Mouse (Mus musculus): Measurements from ENCODE around the gene Tigd3. TPM values are rescaled to one million over a fixed set of nuclear protein-coding genes. Genes with fewer than 3 reads are reported as not detected.

The Tigd3 gene
- polyA plus RNA-seq, 1 experiment: 0.31 TPM

DNA sequence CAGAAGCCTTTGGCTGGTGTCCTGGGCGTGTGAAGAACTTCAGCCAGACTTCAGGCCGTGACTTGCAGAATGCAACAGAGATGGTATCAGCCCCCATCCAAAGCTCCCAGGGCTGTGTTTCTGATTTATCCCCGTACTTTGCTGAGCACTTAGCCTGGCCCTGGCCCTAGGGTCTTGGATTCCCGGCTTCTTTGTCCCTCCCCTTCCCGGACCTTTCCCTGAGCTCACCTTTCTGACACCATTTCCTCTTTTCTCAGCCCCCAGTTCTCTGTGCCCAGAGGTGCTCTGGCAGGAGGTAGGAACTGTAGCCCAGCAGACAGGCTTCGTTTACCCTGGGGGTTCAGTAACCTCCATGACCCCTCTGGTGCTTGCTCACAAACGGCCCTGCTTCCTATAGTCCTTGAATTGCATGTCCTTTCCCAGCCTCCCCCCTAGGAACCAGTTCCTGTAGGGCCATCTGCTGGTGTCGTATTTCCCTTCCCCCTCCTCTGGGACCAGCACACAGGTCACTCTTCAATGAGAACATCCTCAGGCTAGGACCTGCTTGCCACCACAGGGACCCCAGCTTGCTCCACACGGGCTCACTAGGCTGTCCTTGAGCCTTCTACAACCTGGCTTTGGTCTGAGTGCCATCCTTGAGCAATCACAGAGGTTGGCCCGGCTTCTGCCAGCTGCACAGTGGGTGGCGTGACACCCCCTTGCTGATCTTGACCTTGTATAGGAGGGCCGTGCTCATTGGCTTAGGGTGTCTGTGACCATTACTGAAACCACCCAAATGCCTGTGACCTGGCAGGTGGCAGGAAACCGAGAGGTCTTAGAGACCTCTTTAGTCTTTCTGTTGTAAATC is 44.9 kb downstream of the Tigd3 start:
- peaks cover 34% of the 10 kb centered on the region for H3K79me2 ChIP-seq (ENCODE audit: control insufficient read depth, insufficient read depth)
- no peaks in the 10 kb centered on the region for H3K27me3 ChIP-seq (ENCODE audit: control insufficient read depth, insufficient read depth, insufficient read length)
- H3K4me2 ChIP-seq (ENCODE audit: low read depth): peak overlapping the region; percentile 99
- TF ChIP-seq TCF12 (IDR thresholded peaks at IDR 0.05; ENCODE audit: insufficient read depth, poor library complexity, severe bottlenecking): no peak
- TF ChIP-seq E2F4 (IDR thresholded peaks at IDR 0.05; ENCODE audit: insufficient read depth): no peak
- no peak for TF ChIP-seq USF1 (IDR thresholded peaks at IDR 0.05; ENCODE audit: low read depth)
- no peak for TF ChIP-seq MAX (IDR thresholded peaks at IDR 0.05; ENCODE audit: low read depth)
- TF ChIP-seq MYOD1 (IDR thresholded peaks at IDR 0.05; ENCODE audit: control insufficient read depth in 1 of 3, insufficient read length in 2 of 3, low read depth in 2 of 3): peak in 2 of 3 experiments; percentile 63 to 79
- TF ChIP-seq CEBPB (IDR thresholded peaks at IDR 0.05; ENCODE audit: insufficient read depth, poor library complexity, severe bottlenecking): peak; percentile 66
- peak; percentile 78 for TF ChIP-seq POLR2AphosphoS2 (IDR thresholded peaks at IDR 0.05; ENCODE audit: insufficient read length, low read depth)
- TF ChIP-seq TCF3 (IDR thresholded peaks at IDR 0.05; ENCODE audit: insufficient read length, low read depth): peak; percentile 9
- peak in 1 of 3 experiments; percentile 77 for TF ChIP-seq MYOG (IDR thresholded peaks at IDR 0.05; ENCODE audit: control insufficient read depth in 1 of 3, insufficient read depth in 1 of 3, insufficient read length in 2 of 3, low read depth in 2 of 3)
- peak; percentile 18 for TF ChIP-seq SRF (IDR thresholded peaks at IDR 0.05; ENCODE audit: control insufficient read depth, insufficient read length, low read depth)
- no peak for TF ChIP-seq REST (IDR thresholded peaks at IDR 0.05; ENCODE audit: insufficient read depth, insufficient read length)
- peak; percentile 74 for TF ChIP-seq POLR2A (IDR thresholded peaks at IDR 0.05; ENCODE audit: insufficient read length, low read depth)
- peak overlapping the region; percentile 100 for H3K4me3 ChIP-seq
- peak overlapping the region; percentile 15 for H3ac ChIP-seq (ENCODE audit: control insufficient read depth, insufficient read length)
- H3K36me3 ChIP-seq (ENCODE audit: control insufficient read depth, insufficient read depth): no peaks in the 10 kb centered on the region

DNA sequence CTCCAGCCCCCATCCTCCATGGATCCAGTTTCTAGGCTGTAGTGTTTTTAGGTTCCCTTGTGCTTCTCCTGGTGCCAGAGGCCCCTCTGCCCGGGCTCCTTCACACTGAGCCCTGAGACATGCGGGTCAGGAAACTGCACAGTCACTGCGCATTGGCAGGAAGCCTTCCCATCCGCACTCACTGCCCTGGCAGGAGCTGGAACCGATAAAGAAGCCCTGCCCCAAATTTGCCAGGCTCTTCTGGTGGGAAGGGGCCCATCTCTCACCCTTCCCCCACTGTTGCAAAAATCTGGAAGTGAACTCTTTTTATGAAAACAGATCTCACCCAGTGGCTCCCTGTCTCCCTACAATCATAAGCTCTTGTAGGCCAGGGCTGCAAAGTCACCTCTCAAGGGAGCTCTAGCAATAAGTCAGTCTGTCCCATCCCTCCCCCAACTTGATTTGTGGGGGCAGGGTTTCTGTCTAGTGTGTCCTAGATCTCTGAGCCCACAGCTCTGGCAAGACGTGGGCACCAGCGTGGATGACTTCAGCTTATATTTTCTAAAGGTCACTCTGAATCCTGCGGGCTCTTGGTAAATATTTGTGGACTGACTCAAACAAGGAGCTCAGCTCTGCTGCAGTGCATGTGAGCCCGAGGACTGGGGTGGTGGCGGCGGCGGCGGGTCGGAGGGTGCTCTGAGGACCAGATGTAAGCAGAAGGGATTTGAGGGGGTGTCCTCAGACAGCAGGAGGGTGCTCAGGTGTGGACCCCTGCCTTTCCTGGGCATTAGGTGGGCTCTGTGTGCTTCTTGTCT is 45.7 kb downstream of the Tigd3 start:
- Histone ChIP-seq H3K79me2 (ENCODE audit: control insufficient read depth, insufficient read depth) (peaks cover 42% of the 10 kb centered on the region), H3ac (ENCODE audit: control insufficient read depth, insufficient read length) (peak overlapping the region; percentile 15)

DNA sequence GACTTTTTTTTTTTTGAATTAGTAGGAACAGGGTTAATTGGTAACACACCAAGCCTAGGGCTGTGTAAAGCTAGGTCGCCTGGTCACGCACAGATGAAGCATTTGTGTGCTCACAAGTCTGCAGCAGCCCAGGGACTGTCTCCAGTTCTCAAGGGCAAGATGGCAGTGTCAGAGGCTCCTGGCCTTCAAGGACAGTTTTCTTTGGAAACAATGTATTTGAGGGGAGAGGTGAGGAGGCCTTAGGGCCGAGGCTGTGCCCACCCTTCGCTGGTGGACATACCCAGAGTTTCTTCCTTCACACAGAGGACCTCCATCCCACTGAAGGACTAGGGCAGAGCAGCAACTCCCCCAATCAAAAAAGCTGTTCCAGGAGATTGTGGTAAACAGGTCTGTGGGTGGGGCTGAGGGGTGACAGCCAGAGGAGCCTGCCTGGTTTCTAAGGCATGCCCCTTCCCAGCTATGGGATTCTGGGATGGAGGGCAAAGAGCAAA is 46.6 kb downstream of the Tigd3 start:
- Histone ChIP-seq H3K4me2 (ENCODE audit: low read depth) (peak overlapping the region; percentile 99), H3K4me3 (peak overlapping the region; percentile 100), H3K27me3 (ENCODE audit: control insufficient read depth, insufficient read depth, insufficient read length) (no peaks in the 10 kb centered on the region), H3K79me2 (ENCODE audit: control insufficient read depth, insufficient read depth) (peaks cover 51% of the 10 kb centered on the region), H3ac (ENCODE audit: control insufficient read depth, insufficient read length) (peak overlapping the region; percentile 4), H3K36me3 (ENCODE audit: control insufficient read depth, insufficient read depth) (peaks cover 8% of the 10 kb centered on the region)
- TF ChIP-seq POLR2A (IDR thresholded peaks at IDR 0.05; ENCODE audit: insufficient read length, low read depth): peak; percentile 12
- TF ChIP-seq REST (IDR thresholded peaks at IDR 0.05; ENCODE audit: insufficient read depth, insufficient read length): no peak
- peak; percentile 44 for TF ChIP-seq POLR2AphosphoS2 (IDR thresholded peaks at IDR 0.05; ENCODE audit: insufficient read length, low read depth)

More for the DNA sequence above, 45.7 kb downstream of the Tigd3 start:
- Histone ChIP-seq H3K27me3 (ENCODE audit: control insufficient read depth, insufficient read depth, insufficient read length) (no peaks in the 10 kb centered on the region), H3K4me2 (ENCODE audit: low read depth) (peak overlapping the region; percentile 99), H3K4me3 (peak overlapping the region; percentile 100), H3K36me3 (ENCODE audit: control insufficient read depth, insufficient read depth) (no peaks in the 10 kb centered on the region)
- TF ChIP-seq MYOD1 (IDR thresholded peaks at IDR 0.05; ENCODE audit: control insufficient read depth in 1 of 3, insufficient read length in 2 of 3, low read depth in 2 of 3): peak in 1 of 3 experiments; percentile 20
- no peak for TF ChIP-seq USF1 (IDR thresholded peaks at IDR 0.05; ENCODE audit: low read depth)
- peak; percentile 54 for TF ChIP-seq POLR2A (IDR thresholded peaks at IDR 0.05; ENCODE audit: insufficient read length, low read depth)
- no peak for TF ChIP-seq MAX (IDR thresholded peaks at IDR 0.05; ENCODE audit: low read depth)
- TF ChIP-seq CEBPB (IDR thresholded peaks at IDR 0.05; ENCODE audit: insufficient read depth, poor library complexity, severe bottlenecking): no peak
- no peak for TF ChIP-seq POLR2AphosphoS2 (IDR thresholded peaks at IDR 0.05; ENCODE audit: insufficient read length, low read depth)
- TF ChIP-seq E2F4 (IDR thresholded peaks at IDR 0.05; ENCODE audit: insufficient read depth): no peak
- TF ChIP-seq SRF (IDR thresholded peaks at IDR 0.05; ENCODE audit: control insufficient read depth, insufficient read length, low read depth): no peak
- no peak for TF ChIP-seq TCF3 (IDR thresholded peaks at IDR 0.05; ENCODE audit: insufficient read length, low read depth)
- no peak for TF ChIP-seq MYOG (IDR thresholded peaks at IDR 0.05; ENCODE audit: control insufficient read depth in 1 of 3, insufficient read depth in 1 of 3, insufficient read length in 2 of 3, low read depth in 2 of 3)
- TF ChIP-seq TCF12 (IDR thresholded peaks at IDR 0.05; ENCODE audit: insufficient read depth, poor library complexity, severe bottlenecking): no peak
- TF ChIP-seq REST (IDR thresholded peaks at IDR 0.05; ENCODE audit: insufficient read depth, insufficient read length): no peak

DNA sequence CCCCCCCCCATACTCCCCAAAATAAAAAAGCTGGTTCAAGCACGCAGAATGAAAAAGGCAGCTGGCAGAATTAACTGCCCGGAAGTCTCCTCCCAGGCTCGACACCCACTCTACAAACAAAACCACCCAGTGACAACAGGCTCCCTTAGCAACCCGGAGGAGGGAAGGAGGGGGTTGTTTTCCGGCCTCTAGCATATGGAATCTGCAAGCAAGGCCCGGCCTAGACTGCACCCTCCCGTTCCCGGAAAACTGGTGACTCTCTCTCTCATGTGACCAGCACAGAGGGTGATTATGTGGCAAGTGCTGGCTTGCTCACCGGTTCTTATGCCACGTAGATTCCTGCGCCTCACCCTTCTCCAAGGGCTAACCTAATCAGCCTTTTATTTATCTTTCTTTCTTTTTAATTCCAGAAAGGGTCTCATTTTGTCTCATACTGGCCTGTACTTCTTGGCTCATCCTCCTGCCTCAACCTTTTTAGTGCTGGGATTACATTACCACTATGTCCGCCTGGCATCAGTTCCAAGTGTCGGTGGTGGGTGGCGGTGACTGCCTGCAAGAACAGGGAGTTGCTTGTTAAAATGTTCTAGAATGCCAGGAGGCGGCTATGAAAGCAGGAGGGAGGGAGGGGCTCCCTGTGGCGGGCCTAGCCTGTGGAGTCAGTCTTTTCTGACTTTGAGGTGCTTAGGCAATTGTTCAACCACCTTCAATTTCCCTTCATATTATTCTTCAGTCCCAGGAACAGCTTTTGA is 47.2 kb downstream of the Tigd3 start:
- peaks cover 13% of the 10 kb centered on the region for H3K36me3 ChIP-seq (ENCODE audit: control insufficient read depth, insufficient read depth)
- peak overlapping the region; percentile 4 for H3ac ChIP-seq (ENCODE audit: control insufficient read depth, insufficient read length)
- H3K79me2 ChIP-seq (ENCODE audit: control insufficient read depth, insufficient read depth): peaks cover 57% of the 10 kb centered on the region
- no peaks in the 10 kb centered on the region for H3K27me3 ChIP-seq (ENCODE audit: control insufficient read depth, insufficient read depth, insufficient read length)
- H3K4me3 ChIP-seq: peak overlapping the region; percentile 100
- H3K4me2 ChIP-seq (ENCODE audit: low read depth): peak overlapping the region; percentile 99
- TF ChIP-seq POLR2AphosphoS2 (IDR thresholded peaks at IDR 0.05; ENCODE audit: insufficient read length, low read depth) (no peak), TCF3 (IDR thresholded peaks at IDR 0.05; ENCODE audit: insufficient read length, low read depth) (peak; percentile 22), CEBPB (IDR thresholded peaks at IDR 0.05; ENCODE audit: insufficient read depth, poor library complexity, severe bottlenecking) (peak; percentile 70; the same call in 1 of the 2 replicates), MYOG (IDR thresholded peaks at IDR 0.05; ENCODE audit: control insufficient read depth in 1 of 3, insufficient read depth in 1 of 3, insufficient read length in 2 of 3, low read depth in 2 of 3) (peak in 2 of 3 experiments; percentile 62 to 74), USF1 (IDR thresholded peaks at IDR 0.05; ENCODE audit: low read depth) (peak; percentile 92), MAX (IDR thresholded peaks at IDR 0.05; ENCODE audit: low read depth) (no peak), TCF12 (IDR thresholded peaks at IDR 0.05; ENCODE audit: insufficient read depth, poor library complexity, severe bottlenecking) (peak; percentile 77), MYOD1 (IDR thresholded peaks at IDR 0.05; ENCODE audit: control insufficient read depth in 1 of 3, insufficient read length in 2 of 3, low read depth in 2 of 3) (peak; percentile 16 to 71 (median 33)), E2F4 (IDR thresholded peaks at IDR 0.05; ENCODE audit: insufficient read depth) (no peak), POLR2A (IDR thresholded peaks at IDR 0.05; ENCODE audit: insufficient read length, low read depth) (peak; percentile 33)
